Mouse (Mus musculus): Measurements from ENCODE around the gene Cox5a. TPM values are rescaled to one million over a fixed set of nuclear protein-coding genes. Genes with fewer than 3 reads are reported as not detected.

Cox5a gene
- polyA plus RNA-seq, 1 experiment from 2014 or later: 266 TPM

DNA sequence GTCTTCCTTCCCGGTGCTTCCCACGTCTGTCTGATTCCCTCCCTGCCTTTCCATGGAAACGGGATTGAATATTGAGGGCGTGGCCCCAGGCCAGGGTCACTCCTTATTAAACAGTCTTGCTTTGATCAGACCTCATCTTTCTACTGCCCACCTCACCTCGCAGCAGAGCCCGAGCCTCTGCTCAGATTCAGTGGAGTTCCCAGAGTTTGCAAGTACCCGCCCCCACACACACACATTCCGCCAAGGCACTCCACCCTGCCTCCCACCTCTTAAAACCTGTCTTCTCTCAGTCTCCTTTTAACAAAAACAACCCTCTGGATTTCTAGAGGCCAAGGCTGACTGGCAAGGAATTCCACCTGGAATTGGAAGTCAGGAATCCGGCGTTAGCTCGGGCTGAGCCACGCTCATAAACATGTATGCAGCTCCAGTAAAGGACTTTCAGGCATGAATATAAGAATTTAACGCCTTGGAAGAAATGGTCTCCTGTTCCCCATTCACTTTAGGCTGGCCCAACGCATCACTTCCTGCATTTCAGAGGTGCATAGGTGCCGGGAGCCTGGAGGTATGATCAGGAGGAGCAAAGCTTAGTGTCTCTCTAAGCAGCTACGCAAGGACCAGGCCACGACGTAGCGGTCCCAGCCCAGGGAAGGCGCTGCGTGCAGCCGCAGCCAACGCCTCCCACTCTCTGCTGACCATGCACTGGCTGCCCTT, 18.0 kb upstream of the Cox5a start:
- Histone ChIP-seq H3K4me2 (ENCODE audit: low read depth, low read length) (peak overlapping the region; percentile 72), H3K36me3 (ENCODE audit: control insufficient read depth, insufficient read depth) (no peaks in the 10 kb centered on the region)
- ATAC-seq (ENCODE audit: low read depth): no peak

DNA sequence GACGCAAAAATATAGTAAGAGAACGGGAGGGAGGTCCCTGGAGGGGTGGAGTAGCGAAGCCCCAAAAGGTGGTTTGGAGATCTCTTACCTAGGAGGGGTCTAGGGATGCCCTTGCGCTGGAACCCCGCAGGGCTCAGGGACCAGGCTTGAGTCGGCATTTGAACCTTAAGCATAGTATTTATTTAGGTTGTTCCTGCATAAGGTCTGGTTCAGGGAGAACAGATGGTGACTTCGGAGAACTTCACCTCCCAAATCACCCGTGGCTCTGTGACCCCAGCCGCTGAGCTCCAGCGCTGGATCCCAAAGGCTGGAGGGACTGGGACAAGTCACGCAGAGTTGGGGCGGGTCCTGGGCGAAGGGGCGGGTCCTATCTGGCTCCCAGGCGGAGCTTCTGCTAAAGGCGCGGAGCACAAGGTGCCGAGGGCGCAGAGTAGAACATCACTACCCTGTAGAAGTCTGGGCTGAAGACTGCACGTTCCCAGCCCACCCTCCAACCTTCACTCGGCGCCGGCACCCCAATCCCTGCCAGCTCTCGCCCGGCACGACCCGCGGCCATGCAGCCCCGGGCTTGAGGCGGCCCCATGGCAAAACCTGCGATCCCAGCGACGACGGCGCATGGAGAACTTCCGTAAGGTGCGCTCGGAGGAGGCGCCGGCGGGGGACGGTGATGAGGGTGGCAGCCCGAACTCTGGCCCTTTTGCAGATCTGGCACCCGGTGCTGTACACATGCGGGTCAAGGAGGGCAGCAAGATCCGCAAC, 17.3 kb upstream of the Cox5a start, which contains the start of gene Rpp25:
Rpp25 (plus strand) TSS at position 405 of the 759 bp plus-strand sequence.
- no peak within 1 kb of the TSS for H3K27ac ChIP-seq (ENCODE audit: low read length)
- no peak for ATAC-seq (ENCODE audit: low read depth)
- no peaks in the 10 kb centered on the region for H3K9me3 ChIP-seq (replicated peaks; ENCODE audit: control insufficient read depth, low read length)
- H3K27me3 ChIP-seq (ENCODE audit: control insufficient read depth, insufficient read depth, low read depth, low read length): peaks cover 76% of the 10 kb centered on the region
- H3K4me1 ChIP-seq (ENCODE audit: control insufficient read depth, low read depth, low read length): peaks cover 31% of the 10 kb centered on the region
- H3K36me3 ChIP-seq (ENCODE audit: control insufficient read depth, insufficient read depth): no peaks in the 10 kb centered on the region
- peak within 1 kb of the TSS; percentile 47 for H3K4me3 ChIP-seq (ENCODE audit: low read depth, low read length)
- no peak within 1 kb of the TSS; the same call in 1 of the 2 replicates for H3K9ac ChIP-seq (ENCODE audit: low read depth, low read length)
- under 1% methylated on average over 46 of the region's 46 CpGs for WGBS (ENCODE audit: insufficient replicate concordance)
- peak within 1 kb of the TSS; percentile 72 for H3K4me2 ChIP-seq (ENCODE audit: low read depth, low read length)

More for the DNA sequence above, 18.0 kb upstream of the Cox5a start:
- Histone ChIP-seq H3K4me3 (ENCODE audit: low read depth, low read length) (peak overlapping the region; percentile 47), H3K27ac (ENCODE audit: low read length) (no peak overlapping the region), H3K4me1 (ENCODE audit: control insufficient read depth, low read depth, low read length) (peaks cover 31% of the 10 kb centered on the region), H3K9me3 (replicated peaks; ENCODE audit: control insufficient read depth, low read length) (no peaks in the 10 kb centered on the region), H3K9ac (ENCODE audit: low read depth, low read length) (no peak overlapping the region), H3K27me3 (ENCODE audit: control insufficient read depth, insufficient read depth, low read depth, low read length) (peaks cover 76% of the 10 kb centered on the region)
- WGBS (ENCODE audit: insufficient replicate concordance): 4% methylated on average over 23 of the region's 23 CpGs

DNA sequence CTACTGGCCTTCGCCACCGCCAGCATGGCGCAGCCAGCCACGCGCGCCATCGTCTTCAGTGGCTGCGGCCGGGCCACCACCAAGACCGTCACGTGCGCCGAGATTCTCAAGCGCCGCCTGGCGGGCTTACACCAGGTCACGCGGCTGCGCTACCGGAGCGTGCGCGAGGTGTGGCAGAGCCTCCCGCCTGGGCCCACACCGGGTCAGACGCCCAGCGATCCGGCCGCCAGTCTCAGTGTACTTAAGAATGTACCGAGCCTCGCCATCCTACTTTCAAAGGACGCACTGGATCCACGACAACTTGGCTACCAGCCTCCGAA, 16.7 kb upstream of the Cox5a start:
- H3K4me3 ChIP-seq (ENCODE audit: low read depth, low read length): peak overlapping the region; percentile 47
- H3K4me2 ChIP-seq (ENCODE audit: low read depth, low read length): peak overlapping the region; percentile 72
- 2% methylated on average over 34 of the region's 34 CpGs for WGBS (ENCODE audit: insufficient replicate concordance)
- H3K27me3 ChIP-seq (ENCODE audit: control insufficient read depth, insufficient read depth, low read depth, low read length): peaks cover 74% of the 10 kb centered on the region
- H3K36me3 ChIP-seq (ENCODE audit: control insufficient read depth, insufficient read depth): no peaks in the 10 kb centered on the region
- ATAC-seq (ENCODE audit: low read depth): 0 out of 2 replicates have a peak, but pooled peaks have one; percentile 22
- no peak overlapping the region; the same call in 1 of the 2 replicates for H3K9ac ChIP-seq (ENCODE audit: low read depth, low read length)
- no peak overlapping the region for H3K27ac ChIP-seq (ENCODE audit: low read length)
- H3K9me3 ChIP-seq (replicated peaks; ENCODE audit: control insufficient read depth, low read length): no peaks in the 10 kb centered on the region
- H3K4me1 ChIP-seq (ENCODE audit: control insufficient read depth, low read depth, low read length): peaks cover 31% of the 10 kb centered on the region

DNA sequence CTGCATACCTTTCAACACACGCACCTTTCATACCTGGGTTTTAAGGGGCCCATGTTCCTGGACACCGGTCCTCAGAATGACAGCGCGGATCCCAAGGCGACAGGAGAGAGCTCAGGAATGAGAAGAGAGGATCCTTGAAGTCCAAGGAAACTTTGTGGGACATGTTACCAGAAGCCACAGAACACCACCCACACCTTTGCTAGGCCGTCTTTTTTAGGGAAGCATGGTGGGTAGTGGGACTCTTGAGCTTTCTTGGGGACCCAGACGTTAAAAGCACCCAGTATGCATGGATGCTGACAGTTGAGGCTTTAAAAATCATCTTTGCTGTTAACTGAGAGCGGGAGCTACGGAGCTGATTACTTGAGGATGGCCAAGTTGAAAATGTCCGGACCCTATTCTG, 16.2 kb upstream of the Cox5a start:
- Histone ChIP-seq H3K4me2 (ENCODE audit: low read depth, low read length) (no peak overlapping the region), H3K27ac (ENCODE audit: low read length) (no peak overlapping the region), H3K27me3 (ENCODE audit: control insufficient read depth, insufficient read depth, low read depth, low read length) (peaks cover 70% of the 10 kb centered on the region), H3K9ac (ENCODE audit: low read depth, low read length) (no peak overlapping the region), H3K36me3 (ENCODE audit: control insufficient read depth, insufficient read depth) (no peaks in the 10 kb centered on the region), H3K4me3 (ENCODE audit: low read depth, low read length) (no peak overlapping the region), H3K9me3 (replicated peaks; ENCODE audit: control insufficient read depth, low read length) (no peaks in the 10 kb centered on the region), H3K4me1 (ENCODE audit: control insufficient read depth, low read depth, low read length) (peaks cover 33% of the 10 kb centered on the region)
- 42% methylated on average over 10 of the region's 10 CpGs for WGBS (ENCODE audit: insufficient replicate concordance)
- ATAC-seq (ENCODE audit: low read depth): no peak

DNA sequence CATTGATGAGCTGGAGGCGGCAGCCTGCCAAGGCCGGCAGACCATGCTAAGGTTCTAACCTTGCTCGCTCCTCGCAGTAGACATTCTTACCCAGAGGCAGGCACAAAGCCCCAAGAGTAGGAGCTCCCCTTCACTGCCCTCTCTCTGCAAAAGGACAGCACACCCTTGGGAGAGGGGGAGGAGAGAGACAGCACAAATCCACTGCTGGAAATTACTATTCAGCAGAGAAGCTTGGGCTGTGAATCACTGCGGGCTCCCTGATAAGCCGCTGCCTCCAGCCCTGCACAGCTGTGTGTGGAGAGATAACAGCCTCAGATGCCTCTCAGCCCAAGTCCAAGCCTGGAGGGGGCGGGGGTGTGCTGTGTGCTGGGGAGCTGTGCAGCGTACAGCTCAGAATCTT, 15.4 kb upstream of the Cox5a start:
- WGBS (ENCODE audit: insufficient replicate concordance): 4% methylated on average over 8 of the region's 8 CpGs
- Histone ChIP-seq H3K4me3 (ENCODE audit: low read depth, low read length) (no peak overlapping the region), H3K9me3 (replicated peaks; ENCODE audit: control insufficient read depth, low read length) (no peaks in the 10 kb centered on the region), H3K9ac (ENCODE audit: low read depth, low read length) (no peak overlapping the region), H3K27ac (ENCODE audit: low read length) (no peak overlapping the region), H3K4me1 (ENCODE audit: control insufficient read depth, low read depth, low read length) (peaks cover 34% of the 10 kb centered on the region), H3K27me3 (ENCODE audit: control insufficient read depth, insufficient read depth, low read depth, low read length) (peaks cover 68% of the 10 kb centered on the region), H3K4me2 (ENCODE audit: low read depth, low read length) (peak overlapping the region; percentile 2), H3K36me3 (ENCODE audit: control insufficient read depth, insufficient read depth) (no peaks in the 10 kb centered on the region)
- peak; percentile 99 for ATAC-seq (ENCODE audit: low read depth)

DNA sequence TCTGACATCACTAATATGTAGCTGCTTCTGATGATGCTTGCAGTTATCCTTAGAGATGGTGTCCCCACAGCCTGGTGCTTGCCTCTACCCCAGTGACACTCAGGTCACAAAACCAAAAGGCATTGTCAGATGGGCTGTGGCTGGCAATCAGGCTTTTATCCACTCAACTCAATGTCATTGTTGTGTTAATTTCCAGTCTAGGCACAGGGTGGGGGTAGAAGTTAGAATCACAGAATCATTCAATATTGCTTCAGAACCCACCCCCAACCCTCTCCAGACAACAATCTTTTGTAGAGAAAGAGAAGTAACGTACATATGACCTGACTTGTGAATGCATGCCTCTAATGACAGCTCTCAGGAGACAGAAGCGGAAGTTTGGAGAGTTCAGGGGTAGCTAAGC, 10.5 kb upstream of the Cox5a start:
- ATAC-seq (ENCODE audit: low read depth): no peak
- H3K4me3 ChIP-seq (ENCODE audit: low read depth, low read length): no peak overlapping the region
- 45% methylated on average over 2 of the region's 2 CpGs for WGBS (ENCODE audit: insufficient replicate concordance)
- no peaks in the 10 kb centered on the region for H3K36me3 ChIP-seq (ENCODE audit: control insufficient read depth, insufficient read depth)
- H3K4me1 ChIP-seq (ENCODE audit: control insufficient read depth, low read depth, low read length): peaks cover 17% of the 10 kb centered on the region
- peaks cover 19% of the 10 kb centered on the region for H3K27me3 ChIP-seq (ENCODE audit: control insufficient read depth, insufficient read depth, low read depth, low read length)
- no peaks in the 10 kb centered on the region for H3K9me3 ChIP-seq (replicated peaks; ENCODE audit: control insufficient read depth, low read length)
- H3K9ac ChIP-seq (ENCODE audit: low read depth, low read length): no peak overlapping the region
- no peak overlapping the region for H3K27ac ChIP-seq (ENCODE audit: low read length)
- no peak overlapping the region for H3K4me2 ChIP-seq (ENCODE audit: low read depth, low read length)

DNA sequence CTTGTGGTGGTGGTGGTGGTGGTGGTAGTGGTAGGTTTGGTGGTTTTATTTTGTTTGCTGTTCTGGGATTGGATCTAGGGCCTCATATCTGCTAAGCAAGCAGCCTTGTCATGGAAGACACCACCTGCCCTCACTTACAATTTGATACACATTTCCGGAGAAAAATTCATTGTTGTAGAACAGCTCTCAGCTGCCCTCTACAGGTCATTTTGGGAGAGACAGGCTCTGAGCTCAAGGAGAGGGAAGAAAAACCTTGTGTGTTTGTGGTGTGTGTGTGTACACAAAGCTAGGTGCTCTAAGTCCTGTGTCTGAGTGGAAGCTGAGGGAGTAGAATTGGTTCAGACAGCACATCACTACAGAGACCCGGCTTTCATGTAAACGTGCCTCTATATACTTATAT, 4.0 kb upstream of the Cox5a start:
- WGBS (ENCODE audit: insufficient replicate concordance): 8% methylated on average over 3 of the region's 3 CpGs
- no peaks in the 10 kb centered on the region for H3K9me3 ChIP-seq (replicated peaks; ENCODE audit: control insufficient read depth, low read length)
- no peaks in the 10 kb centered on the region for H3K36me3 ChIP-seq (ENCODE audit: control insufficient read depth, insufficient read depth)
- ATAC-seq (ENCODE audit: low read depth): no peak
- no peaks in the 10 kb centered on the region for H3K27me3 ChIP-seq (ENCODE audit: control insufficient read depth, insufficient read depth, low read depth, low read length)
- no peak overlapping the region for H3K9ac ChIP-seq (ENCODE audit: low read depth, low read length)
- H3K4me3 ChIP-seq (ENCODE audit: low read depth, low read length): no peak overlapping the region
- H3K4me1 ChIP-seq (ENCODE audit: control insufficient read depth, low read depth, low read length): peaks cover 6% of the 10 kb centered on the region; the same call in 1 of the 2 replicates
- no peak overlapping the region for H3K4me2 ChIP-seq (ENCODE audit: low read depth, low read length)
- H3K27ac ChIP-seq (ENCODE audit: low read length): no peak overlapping the region

DNA sequence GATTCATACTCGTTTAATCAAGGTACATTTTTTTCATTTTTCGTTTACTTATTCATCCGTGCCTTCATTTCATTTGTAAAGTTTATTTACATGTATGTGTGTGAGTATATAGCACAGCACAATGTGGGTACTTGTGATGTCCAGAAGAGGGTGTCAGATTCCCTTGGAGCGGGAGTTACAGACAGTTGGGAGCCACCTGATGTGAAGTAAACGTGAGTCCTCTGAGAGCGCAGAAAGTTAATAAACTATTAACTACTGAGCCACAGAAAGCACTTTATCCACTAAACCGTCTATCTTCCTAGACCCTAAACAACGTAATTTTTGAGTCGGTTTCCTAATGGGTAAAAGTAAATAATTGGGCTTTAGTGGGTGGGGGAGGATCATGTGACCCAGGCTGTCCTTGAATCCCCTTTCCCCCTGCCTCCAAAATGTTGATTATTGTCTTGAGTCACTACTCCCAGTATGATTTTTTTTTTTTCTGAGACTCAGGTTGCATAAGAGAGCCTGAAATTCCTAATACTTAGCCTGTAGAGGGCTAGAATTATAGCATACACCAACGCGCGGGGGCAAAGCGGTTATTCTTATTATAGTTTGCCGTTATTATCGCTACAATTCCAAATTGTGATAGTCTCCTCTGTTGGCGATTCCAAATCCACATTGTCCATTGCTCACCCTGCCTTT, 559 bp upstream of the Cox5a start:
- Histone ChIP-seq H3K4me2 (ENCODE audit: low read depth, low read length) (peak overlapping the region; percentile 93), H3K27me3 (ENCODE audit: control insufficient read depth, insufficient read depth, low read depth, low read length) (no peaks in the 10 kb centered on the region), H3K9me3 (replicated peaks; ENCODE audit: control insufficient read depth, low read length) (no peaks in the 10 kb centered on the region), H3K4me1 (ENCODE audit: control insufficient read depth, low read depth, low read length) (peaks cover 30% of the 10 kb centered on the region), H3K27ac (ENCODE audit: low read length) (peak overlapping the region; percentile 81), H3K4me3 (ENCODE audit: low read depth, low read length) (peak overlapping the region; percentile 97), H3K36me3 (ENCODE audit: control insufficient read depth, insufficient read depth) (no peaks in the 10 kb centered on the region), H3K9ac (ENCODE audit: low read depth, low read length) (peak overlapping the region; percentile 73)
- 27% methylated on average over 16 of the region's 16 CpGs for WGBS (ENCODE audit: insufficient replicate concordance)
- ATAC-seq (ENCODE audit: low read depth): peak; percentile 2

All from liver, embryonic 16.5 days (tissue).